Mouse (Mus musculus) erythroblast, adult 5-6 weeks (primary cell): ENCODE data around the gene Clip4. TPM values are rescaled to one million over a fixed set of nuclear protein-coding genes. Genes with fewer than 3 reads are reported as not detected.
"Not testable (repeated sequence)": the region's sequence is repeated elsewhere in the genome, so short reads cannot be mapped to it uniquely, and the experiment has no call there.

Experiments
- ATAC-seq: replicated peaks from 2 replicates; pipeline ENCODE4 v1.8.0; 2016; ENCODE audit warnings: moderate number of reproducible peaks, mild to moderate bottlenecking, moderate TSS enrichment, inconsistent platforms; ENCODE audit not compliant: poor library complexity, low FRiP score, severe bottlenecking
- total RNA-seq, 2 experiments: library from RNA; stranded (forward) in 1 of 2; stranded (reverse) in 1 of 2; fragments of 150-400 nt in 1 of 2; fragments of 200-764, 138-1000 nt in 1 of 2; gene quantifications; 2 replicates each; pipeline versions ENCODE4 v1.2.3 to v1.2.4; 2015 to 2017; ENCODE audit warnings: low replicate concordance in 2 of 2

Gene Clip4
- total RNA-seq (2015; ENCODE audit: low replicate concordance) (not detected in 2 replicates), total RNA-seq (2017; ENCODE audit: low replicate concordance) (not detected in 2 replicates)

- ATAC-seq, result not testable (repeated sequence)
These were observed at the start of gene Clip4 for GRCm38 (mm10) chr17:71768173-71768572. Gene Clip4 (plus strand): TSS chr17:71768473.

GRCm38 (mm10) chr17:71720434-71720833 lies 47.8 kb upstream of the Clip4 start:
- no peak for ATAC-seq

- ATAC-seq, result no peak
These were observed 47.3 kb upstream of the Clip4 start for GRCm38 (mm10) chr17:71721019-71721418.

- no peak for ATAC-seq
These were observed 37.6 kb upstream of the Clip4 start for GRCm38 (mm10) chr17:71730655-71731054.

GRCm38 (mm10) chr17:71736442-71736841 lies 31.8 kb upstream of the Clip4 start:
- ATAC-seq, result no peak

GRCm38 (mm10) chr17:71742156-71742555 lies 26.1 kb upstream of the Clip4 start:
- no peak for ATAC-seq

GRCm38 (mm10) chr17:71742935-71743334 lies 25.3 kb upstream of the Clip4 start:
- ATAC-seq, result no peak

GRCm38 (mm10) chr17:71746114-71746513 lies 22.2 kb upstream of the Clip4 start:
- no peak for ATAC-seq

GRCm38 (mm10) chr17:71747561-71747960 lies 20.7 kb upstream of the Clip4 start:
- no peak for ATAC-seq

- ATAC-seq, result no peak
These were observed 18.6 kb upstream of the Clip4 start for GRCm38 (mm10) chr17:71749616-71750168.

- no peak for ATAC-seq
These were observed 15.4 kb upstream of the Clip4 start, which contains the start of gene Pcare for GRCm38 (mm10) chr17:71752831-71753230. Gene Pcare (minus strand): TSS chr17:71752894.

GRCm38 (mm10) chr17:71760536-71760935 lies 7.7 kb upstream of the Clip4 start:
- no peak for ATAC-seq

GRCm38 (mm10) chr17:71769564-71769963 lies 1.3 kb downstream of the Clip4 start:
- ATAC-seq, result no peak

GRCm38 (mm10) chr17:71770696-71771095 lies 2.4 kb downstream of the Clip4 start:
- no peak for ATAC-seq

GRCm38 (mm10) chr17:71774173-71774572 lies 5.9 kb downstream of the Clip4 start:
- ATAC-seq, result no peak

GRCm38 (mm10) chr17:71775279-71775678 lies 7.0 kb downstream of the Clip4 start:
- ATAC-seq, result no peak

GRCm38 (mm10) chr17:71778696-71779095 lies 10.4 kb downstream of the Clip4 start:
- no peak for ATAC-seq

- no peak for ATAC-seq
These were observed 12.2 kb downstream of the Clip4 start for GRCm38 (mm10) chr17:71780490-71780889.

- ATAC-seq, result no peak
These were observed 12.7 kb downstream of the Clip4 start for GRCm38 (mm10) chr17:71780945-71781344.

- no peak for ATAC-seq
These were observed 14.0 kb downstream of the Clip4 start for GRCm38 (mm10) chr17:71782242-71782698.

- no peak for ATAC-seq
These were observed 14.6 kb downstream of the Clip4 start for GRCm38 (mm10) chr17:71782699-71783365.
